15 mouse cellular contexts compared by ENCODE assay signal in genomic region chr12:72361701-72362354, GRCm38 (mm10). TPM values are rescaled to one million over a fixed set of nuclear protein-coding genes. Genes with fewer than 3 reads are reported as not detected.
DNase-seq lines count a peak whose midpoint lies in the region; ATAC-seq and TF ChIP-seq lines count a peak whose summit lies in the region.
"Had no signal": no experiment of that assay in that cellular context is flagged by ENCODE, and none has a peak within 500 bp of the region (broad histone marks: within the 10 kb centered on the region; RNA-seq: fewer than 3 reads in every experiment).

No protein-coding gene starts in this region.

- H3K9ac ChIP-seq in lung, postnatal 0 days (replicated peaks; ENCODE audit: low read depth), result no peak overlapping the region
- H3K9ac ChIP-seq: embryonic facial prominence, embryonic 13.5 days; midbrain, embryonic 12.5 days; stomach, embryonic 15.5 days had no signal

- no peaks in the 10 kb centered on the region for H3K27me3 ChIP-seq in lung, postnatal 0 days (replicated peaks; ENCODE audit: insufficient read depth, low read length)
- no peaks in the 10 kb centered on the region for H3K27me3 ChIP-seq in splenic B cell, adult 2 months (ENCODE audit: control insufficient read depth, insufficient read depth, low read length, poor library complexity, severe bottlenecking)
- no peaks in the 10 kb centered on the region for H3K27me3 ChIP-seq in kidney, adult 2 months (replicated peaks; ENCODE audit: control insufficient read depth, insufficient read depth, low read length)
- H3K27me3 ChIP-seq: embryonic facial prominence, embryonic 13.5 days; midbrain, embryonic 12.5 days; stomach, embryonic 15.5 days had no signal

- peak; percentile 12 for DNase-seq in lung, postnatal 0 days (ENCODE audit: low spot score)
- no peak for DNase-seq in lung, postnatal 14 days
- DNase-seq in ZHBTc4 (ENCODE audit: low read depth, low spot score), result peak; percentile 74
- peak; percentile 77 for DNase-seq in splenic B cell, adult 2 months (ENCODE audit: low read depth, low spot score)
- no peak for DNase-seq in adrenal gland, postnatal 25 days
- no peak for DNase-seq in kidney, adult 2 months
- DNase-seq in left cerebral cortex, adult 8-10 months (ENCODE audit: low spot score in 2 of 2), result no peak
- DNase-seq: adrenal gland, postnatal 10 days; cerebellum, adult 9-10 months; left cerebral cortex, postnatal 4 days had no signal

- H3K4me1 ChIP-seq in lung, postnatal 0 days (ENCODE audit: insufficient read depth, low read depth, low read length), result no peaks in the 10 kb centered on the region; the same call in 1 of the 2 replicates
- no peaks in the 10 kb centered on the region for H3K4me1 ChIP-seq in kidney, adult 2 months (ENCODE audit: control insufficient read depth, insufficient read depth, low read length)
- H3K4me1 ChIP-seq: stomach, embryonic 15.5 days had no signal

- no peaks in the 10 kb centered on the region for H3K9me3 ChIP-seq in lung, postnatal 0 days (ENCODE audit: low read length)
- H3K9me3 ChIP-seq: embryonic facial prominence, embryonic 13.5 days; midbrain, embryonic 12.5 days; stomach, embryonic 15.5 days had no signal

- no peak for ATAC-seq in lung, postnatal 0 days
- peak; percentile 95 for ATAC-seq in megakaryocyte, adult 5-6 weeks (ENCODE audit: poor library complexity, severe bottlenecking)

- TF ChIP-seq CTCF in lung, postnatal 0 days (IDR thresholded peaks at IDR 0.05), result no peak
- TF ChIP-seq CTCF in kidney, adult 2 months (conservative IDR thresholded peaks at IDR 0.05; ENCODE audit: insufficient read depth, insufficient read length, low read depth, low read length), result no peak

- no peak overlapping the region for H3K4me2 ChIP-seq in lung, postnatal 0 days (replicated peaks; ENCODE audit: low read depth, low read length)
- H3K4me2 ChIP-seq: embryonic facial prominence, embryonic 13.5 days; midbrain, embryonic 12.5 days; stomach, embryonic 15.5 days had no signal

- 64% methylated on average over 9 of the region's 9 CpGs for WGBS in lung, postnatal 0 days
- 70% methylated on average over 9 of the region's 9 CpGs for WGBS in kidney, adult 2 months

- no peak for TF ChIP-seq EP300 in lung, postnatal 0 days (IDR thresholded peaks at IDR 0.05)

- no peak for TF ChIP-seq POLR2A in kidney, adult 2 months (IDR thresholded peaks at IDR 0.05; ENCODE audit: low read depth, low read length)

- H3K4me3 ChIP-seq in lung, postnatal 0 days (ENCODE audit: low read depth, low read length), result no peak overlapping the region
- H3K4me3 ChIP-seq in kidney, adult 2 months (ENCODE audit: insufficient read depth, low read depth, low read length), result no peak overlapping the region
- H3K4me3 ChIP-seq: embryonic facial prominence, embryonic 13.5 days; midbrain, embryonic 12.5 days; stomach, embryonic 15.5 days had no signal

- no peak overlapping the region for H3K27ac ChIP-seq in lung, postnatal 0 days (ENCODE audit: low read length)
- no peak overlapping the region for H3K27ac ChIP-seq in kidney, adult 2 months (ENCODE audit: insufficient read depth, low read depth, low read length)
- H3K27ac ChIP-seq: embryonic facial prominence, embryonic 13.5 days; midbrain, embryonic 12.5 days; stomach, embryonic 15.5 days had no signal

- H3K36me3 ChIP-seq in lung, postnatal 0 days (ENCODE audit: insufficient read depth, low read length), result no peaks in the 10 kb centered on the region
- H3K36me3 ChIP-seq in splenic B cell, adult 2 months (ENCODE audit: control insufficient read depth, insufficient read depth, low read length, poor library complexity, severe bottlenecking), result no peaks in the 10 kb centered on the region
- no peaks in the 10 kb centered on the region for H3K36me3 ChIP-seq in kidney, adult 2 months (ENCODE audit: control insufficient read depth, insufficient read depth, low read length)
- H3K36me3 ChIP-seq: embryonic facial prominence, embryonic 13.5 days; midbrain, embryonic 12.5 days; stomach, embryonic 15.5 days had no signal

RNA-seq across cellular contexts. Expression of gene Rtn1, which starts 47.0 kb away (rescaled TPM):
- 12.2 and 13.4 TPM in 2 replicates for polyA plus RNA-seq in lung, postnatal 0 days (2015; fragmentation: Nextera tagmentation; extraction: Ambion mirVana)
- total RNA-seq in megakaryocyte, adult 5-6 weeks (2015), result 4.2 and 8.9 TPM in 2 replicates
- total RNA-seq in megakaryocyte, adult 5-6 weeks (2017), result 2.1 and 2.5 TPM in 2 replicates
- 14.0 and 19.9 TPM in 2 replicates for total RNA-seq in adrenal gland, postnatal 25 days (2021)
- polyA plus RNA-seq in kidney, adult 2 months (2012; rRNA removed), result 3.0 and 5.6 TPM in 2 replicates
- total RNA-seq in left cerebral cortex, adult 8-10 months (2022), result 1,000 to 10,000 TPM; 1,330 to 1,358 (median 1,352) TPM
- total RNA-seq: MEL had no signal

Comparison
In these comparisons a context has a peak if more than half of its experiments do, and no peak if none do; other contexts are left out.
1. DNase-seq: peak in lung, postnatal 0 days (single experiment), ZHBTc4 (single experiment) and splenic B cell, adult 2 months (single experiment); none in lung, postnatal 14 days (single experiment), adrenal gland, postnatal 25 days (single experiment), kidney, adult 2 months (single experiment) and left cerebral cortex, adult 8-10 months (0 of 2).
2. RNA of gene Rtn1, which starts 47.0 kb away (total RNA-seq): 1,330 to 1,358 TPM in left cerebral cortex, adult 8-10 months; 14.0 to 19.9 TPM in adrenal gland, postnatal 25 days and 2.1 to 8.9 TPM in megakaryocyte, adult 5-6 weeks; every median in the first group is over 10 times any median in the second.